Mouse (Mus musculus) forelimb bud, embryonic 11.5 days (tissue): ENCODE measurements around the gene Thap4.
"Not testable (repeated sequence)": the region's sequence is repeated elsewhere in the genome, so short reads cannot be mapped to it uniquely, and the experiment has no call there.

Source experiments
- DNase-seq: peaks from one replicate; pipeline ENCODE4 v3.0.0-alpha.2; 2012; ENCODE audit warnings: low read depth, low spot score

Thap4 gene

GRCm38 (mm10) chr1:93691786-93692357, 62.8 kb downstream of the Thap4 start:
- DNase-seq, result no peak

- DNase-seq, result no peak
Observed at GRCm38 (mm10) chr1:93691106-93691505, 63.6 kb downstream of the Thap4 start.

- no peak for DNase-seq
Observed at GRCm38 (mm10) chr1:93689901-93690496, 64.7 kb downstream of the Thap4 start.

GRCm38 (mm10) chr1:93688154-93688553, 66.5 kb downstream of the Thap4 start:
- no peak for DNase-seq

GRCm38 (mm10) chr1:93686961-93687320, 67.7 kb downstream of the Thap4 start:
- no peak for DNase-seq

- peak; percentile 78 for DNase-seq
Observed at GRCm38 (mm10) chr1:93686245-93686960, 68.3 kb downstream of the Thap4 start.

- DNase-seq, result peak; percentile 60
Observed at GRCm38 (mm10) chr1:93685401-93686244, 69.0 kb downstream of the Thap4 start, which contains the start of gene Bok. Gene Bok (plus strand): TSS chr1:93685660.

GRCm38 (mm10) chr1:93679889-93680568, 74.6 kb downstream of the Thap4 start:
- DNase-seq, result peak; percentile 26

- DNase-seq, result no peak
Observed at GRCm38 (mm10) chr1:93678386-93678785, 76.3 kb downstream of the Thap4 start.

GRCm38 (mm10) chr1:93672682-93673081, 82.0 kb downstream of the Thap4 start:
- DNase-seq, result no peak

- DNase-seq, result no peak
Observed at GRCm38 (mm10) chr1:93669941-93670340, 84.7 kb downstream of the Thap4 start.

- DNase-seq, result peak; percentile 77
Observed at GRCm38 (mm10) chr1:93668791-93669548, 85.7 kb downstream of the Thap4 start.

- DNase-seq, result peak; percentile 23
Observed at GRCm38 (mm10) chr1:93667760-93668400, 86.8 kb downstream of the Thap4 start.

- not testable (repeated sequence) for DNase-seq
Observed at GRCm38 (mm10) chr1:93658559-93658958, 96.1 kb downstream of the Thap4 start, which contains the start of gene Stk25. Gene Stk25 (minus strand): TSS chr1:93658659.

GRCm38 (mm10) chr1:93657025-93657360, 97.7 kb downstream of the Thap4 start:
- DNase-seq, result no peak

- no peak for DNase-seq
Observed at GRCm38 (mm10) chr1:93656325-93657024, 98.2 kb downstream of the Thap4 start.

GRCm38 (mm10) chr1:93654798-93655197, 99.9 kb downstream of the Thap4 start:
- DNase-seq, result no peak

- DNase-seq, result no peak
Observed at GRCm38 (mm10) chr1:93654275-93654674, 100.4 kb downstream of the Thap4 start.
